Mouse (Mus musculus) brain, embryonic 14.5 days (tissue): ENCODE measurements around the gene Pidd1. TPM values are rescaled to one million over a fixed set of nuclear protein-coding genes. Genes with fewer than 3 reads are reported as not detected.

Experiments used
- DNase-seq: peaks from one replicate; pipeline ENCODE4 v3.0.0-alpha.2; 2011; ENCODE audit warnings: low read depth
- CTCF ChIP-seq: fragments of 200-500 bp; IDR thresholded peaks from 2 replicates; pipeline ENCODE4 v1.5.1; 2012; ENCODE audit warnings: inconsistent platforms, mild to moderate bottlenecking, moderate library complexity, borderline replicate concordance; ENCODE audit not compliant: insufficient read depth, insufficient read length; ENCODE audit errors: extremely low read depth
- POLR2A ChIP-seq: fragments of 200-500 bp; IDR thresholded peaks from 2 replicates; pipeline ENCODE4 v1.6.1; 2012; ENCODE audit warnings: mild to moderate bottlenecking, inconsistent platforms, borderline replicate concordance; ENCODE audit not compliant: poor library complexity, insufficient read depth, insufficient read length, severe bottlenecking; ENCODE audit errors: extremely low read depth
- polyA plus RNA-seq: library from polyadenylated mRNA; depleted of rRNA; stranded (reverse); fragments of >200 nt; gene quantifications from 2 replicates; pipeline ENCODE4 v1.2.3, GENCODE M21; 2012

Gene Pidd1
- polyA plus RNA-seq, 1 experiment: 16.0 TPM

DNA sequence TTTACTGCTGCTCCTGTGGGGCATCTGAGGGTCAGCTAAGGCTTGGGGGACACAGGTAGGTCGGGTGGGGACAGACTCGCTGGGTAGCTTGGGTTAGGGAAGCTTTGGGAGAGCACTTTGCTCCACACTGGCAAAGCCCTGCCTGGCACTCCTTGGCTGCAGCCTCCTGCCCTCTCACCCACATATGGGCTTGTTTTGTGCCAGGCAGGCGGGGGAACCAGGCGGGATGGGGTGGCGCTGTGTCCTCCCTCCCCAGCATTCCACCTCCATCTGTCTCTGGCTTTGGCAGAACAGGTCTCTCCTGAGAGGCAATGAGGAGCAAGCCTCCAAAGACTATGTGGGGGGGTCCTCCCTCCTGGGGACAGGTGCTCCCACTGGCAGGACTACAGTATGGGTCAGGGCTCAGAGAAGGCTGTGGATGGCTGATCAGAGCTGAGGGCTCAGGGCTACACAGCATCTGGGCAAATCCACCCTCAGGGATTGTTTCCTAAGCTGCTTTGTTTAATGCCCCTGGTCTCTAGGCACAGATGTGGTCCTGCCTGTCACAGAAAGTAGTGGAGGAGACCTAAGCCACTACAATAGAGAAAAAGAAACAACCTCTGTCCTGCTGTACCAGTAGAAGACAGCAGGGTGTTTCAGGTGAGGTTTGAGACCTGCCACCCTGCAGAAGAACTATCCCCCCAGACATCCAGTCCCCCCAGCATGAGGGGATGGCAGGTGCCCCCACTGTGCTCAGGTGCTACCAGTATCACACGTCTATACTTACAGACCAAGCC is 10.9 kb downstream of the Pidd1 start:
- peak; percentile 30 for DNase-seq
- TF ChIP-seq CTCF (no peak), POLR2A (no peak)

DNA sequence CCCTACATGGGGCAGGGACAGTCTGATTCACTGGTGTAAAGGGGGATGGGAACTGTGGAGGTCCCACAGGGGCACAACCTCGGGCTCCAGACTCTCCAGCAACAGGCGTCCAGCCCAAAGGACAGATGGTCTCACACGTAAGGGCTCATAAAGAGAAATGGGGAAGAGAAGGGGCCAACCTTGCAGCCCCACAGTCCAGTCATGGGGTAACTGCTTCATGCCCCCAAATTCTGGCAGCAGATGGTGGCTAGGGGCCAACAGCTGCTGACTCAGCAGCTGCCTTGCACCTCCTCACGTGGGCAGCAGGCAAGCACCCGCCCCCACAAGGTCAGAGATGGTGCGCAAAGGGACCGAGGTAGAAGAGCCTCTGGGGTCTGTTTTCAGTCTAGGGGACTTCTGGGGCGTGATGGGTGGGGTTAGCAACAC is 11.6 kb downstream of the Pidd1 start:
- TF ChIP-seq CTCF (no peak), POLR2A (no peak)
- no peak for DNase-seq

DNA sequence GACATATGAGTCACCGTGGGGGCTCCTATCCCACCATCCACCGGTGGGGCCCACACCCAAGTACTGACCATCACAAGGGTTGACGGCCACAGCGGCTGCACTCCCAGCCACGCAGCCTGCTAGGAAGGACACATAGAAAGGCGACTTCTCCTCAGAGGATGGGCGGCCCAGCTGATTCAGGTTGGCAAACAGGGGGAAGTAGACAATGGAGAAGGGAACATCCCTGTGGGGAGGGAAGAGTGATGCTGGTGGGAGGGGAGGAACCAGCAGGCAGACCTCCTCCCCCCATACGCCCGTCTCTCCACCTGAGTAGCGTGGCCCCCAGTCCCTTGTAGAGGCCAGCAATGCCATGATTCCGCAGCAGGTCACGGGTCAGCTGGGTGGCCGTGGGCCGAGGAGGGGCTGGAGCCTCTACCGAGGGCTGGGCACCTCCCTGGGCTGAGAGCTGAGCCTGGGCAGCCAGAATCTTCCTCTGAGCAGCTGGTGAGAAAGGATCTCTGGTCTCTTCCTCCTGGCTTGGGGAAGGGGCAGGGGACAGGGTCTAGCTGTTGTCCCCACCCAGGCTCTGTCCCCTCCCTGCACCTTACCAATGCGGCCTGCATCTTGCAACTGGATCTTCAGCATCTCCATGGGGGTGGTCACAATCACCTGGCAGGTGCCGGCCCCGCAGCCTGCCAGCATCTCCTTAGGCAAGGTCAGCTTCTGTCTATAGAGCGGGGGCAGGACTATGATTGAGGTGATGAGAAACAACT is 12.2 kb downstream of the Pidd1 start:
- DNase-seq: no peak
- TF ChIP-seq CTCF (no peak), POLR2A (no peak)

DNA sequence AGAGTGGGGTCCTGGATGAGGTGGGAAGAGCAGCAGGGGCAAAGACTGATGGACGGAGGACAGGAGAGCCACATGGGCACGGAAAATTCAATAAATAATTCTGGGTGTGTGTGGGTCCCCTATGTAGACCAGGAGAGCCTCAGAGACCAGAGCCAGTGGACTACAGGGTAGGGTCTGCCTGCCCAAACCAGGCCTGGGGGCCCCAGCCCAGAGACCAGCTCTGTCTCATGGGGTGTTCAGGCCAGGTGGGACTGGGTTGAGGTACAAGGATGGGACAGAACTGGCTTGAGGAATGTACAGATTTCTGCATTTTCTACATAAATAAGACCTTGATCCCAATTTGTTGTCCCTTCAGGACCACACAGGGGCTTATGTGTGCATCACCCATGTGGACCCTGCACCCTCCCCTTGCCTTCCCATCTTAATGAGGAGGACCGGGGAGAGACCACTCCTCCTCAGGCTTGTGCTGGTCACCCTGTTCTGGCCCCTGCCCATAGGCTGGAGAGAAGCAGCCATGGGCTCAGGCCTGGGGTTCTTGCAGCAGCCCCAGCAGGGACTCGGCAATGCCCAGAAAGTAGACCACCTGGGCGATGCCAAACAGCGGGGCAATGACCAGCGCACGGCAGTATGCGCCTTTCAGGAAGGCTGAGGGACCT is 13.1 kb downstream of the Pidd1 start:
- DNase-seq: no peak
- no peak for TF ChIP-seq CTCF
- TF ChIP-seq POLR2A: no peak

DNA sequence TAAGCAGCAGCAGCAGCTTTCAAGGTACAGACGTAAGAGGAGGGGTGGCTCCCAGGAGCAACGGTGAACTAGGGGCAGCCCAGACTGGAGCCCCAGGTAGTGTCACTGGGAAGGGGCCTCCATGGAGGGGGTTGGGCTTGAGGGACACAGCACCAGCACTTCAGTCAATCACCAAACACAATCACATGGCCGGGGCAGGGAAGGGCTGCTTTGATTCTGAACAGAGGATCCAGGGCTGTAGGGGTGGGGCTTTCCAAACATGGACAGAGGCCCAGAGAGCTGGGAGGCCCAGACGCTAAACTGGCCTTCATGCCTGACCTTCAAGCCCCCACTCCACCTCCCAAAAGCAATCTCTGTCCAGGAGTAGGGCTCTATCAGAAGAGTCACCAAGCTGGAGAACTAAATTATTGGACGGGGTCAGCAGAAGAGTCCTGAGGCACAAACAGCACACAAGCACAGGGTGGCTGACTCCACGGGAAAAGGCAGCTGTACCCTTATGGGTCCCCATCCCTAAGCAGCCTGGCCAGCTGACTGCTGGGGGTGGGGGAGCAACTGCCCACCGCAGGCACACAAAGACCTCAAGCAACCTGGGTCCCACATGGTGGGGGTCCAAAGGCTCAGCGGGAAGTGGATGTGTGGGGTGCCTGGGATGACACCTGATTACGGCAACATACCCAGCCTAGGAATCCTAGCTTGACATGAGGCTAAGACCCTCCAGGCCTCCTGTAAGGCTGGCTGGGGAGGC is 13.8 kb downstream of the Pidd1 start:
- no peak for TF ChIP-seq POLR2A
- DNase-seq: no peak

DNA sequence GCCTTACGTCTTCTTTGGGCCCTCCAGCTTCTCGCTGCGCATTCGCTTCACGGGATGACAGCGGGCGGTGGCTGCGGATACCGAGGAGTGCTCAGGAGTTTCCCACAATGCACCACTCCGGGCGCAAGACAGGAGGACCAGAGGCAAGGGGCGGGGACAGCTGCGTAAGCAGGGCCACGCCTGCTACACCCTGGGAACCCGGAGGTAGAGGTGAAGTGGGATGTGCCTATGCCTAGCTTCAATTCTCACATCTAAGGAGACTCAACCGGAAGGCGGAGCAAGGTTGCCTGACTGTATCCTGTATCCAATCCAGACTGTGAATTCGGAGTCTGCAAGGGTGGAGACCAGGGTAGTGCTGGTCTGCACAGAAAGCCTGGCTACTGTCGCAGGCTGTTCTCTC is 14.5 kb downstream of the Pidd1 start, which contains the start of gene Cend1:
TSS of gene Cend1 (minus strand) at position 182 of the 400 bp plus-strand sequence.
- DNase-seq: peak; percentile 94
- TF ChIP-seq POLR2A (no peak), CTCF (no peak)

- DNase-seq: no peak
- TF ChIP-seq CTCF: no peak
- TF ChIP-seq POLR2A: no peak
Observed at GRCm38 (mm10) chr7:141428701-141429100, 15.1 kb downstream of the Pidd1 start.

DNA sequence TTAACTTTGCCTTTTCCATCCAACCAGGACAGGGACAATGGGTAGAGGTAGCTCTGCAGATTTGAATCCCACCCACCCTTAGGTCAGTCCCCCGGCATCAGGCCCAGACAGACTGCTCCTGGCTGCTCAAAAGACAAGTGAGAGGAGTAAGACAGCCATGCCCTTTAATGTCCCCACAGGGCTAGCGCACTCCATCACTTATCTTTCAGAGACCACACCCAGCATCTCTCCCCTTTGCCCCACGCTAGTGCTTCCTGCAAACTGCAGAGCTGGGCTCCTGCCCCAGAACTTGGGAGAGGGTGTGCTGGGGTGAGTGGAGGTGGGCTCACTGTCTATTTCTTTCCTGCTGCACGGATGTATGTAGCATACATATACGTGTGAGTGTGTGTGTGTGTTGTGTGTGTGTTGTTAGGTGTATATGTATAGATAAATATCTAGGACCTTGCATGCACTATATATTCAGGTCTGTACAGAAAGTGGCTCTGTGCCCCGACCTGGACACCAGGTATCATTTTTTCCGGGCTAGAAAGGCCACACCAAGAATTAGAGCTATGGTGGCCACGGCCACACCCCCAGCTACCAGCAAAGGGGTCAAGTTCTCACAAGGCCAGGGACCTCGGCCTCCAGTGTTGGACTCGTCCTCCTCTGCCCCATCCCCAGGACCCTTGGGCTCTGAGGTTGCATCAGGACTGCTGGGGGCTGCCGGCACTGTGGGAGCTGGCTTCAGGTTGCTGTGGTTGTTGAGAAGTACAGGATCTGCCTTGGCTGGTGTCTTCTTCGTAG is 16.7 kb downstream of the Pidd1 start:
- no peak for TF ChIP-seq POLR2A
- no peak for TF ChIP-seq CTCF
- no peak for DNase-seq

- DNase-seq: no peak
- TF ChIP-seq CTCF (no peak), POLR2A (no peak)
Observed at GRCm38 (mm10) chr7:141423811-141424210, 20.0 kb downstream of the Pidd1 start.

DNA sequence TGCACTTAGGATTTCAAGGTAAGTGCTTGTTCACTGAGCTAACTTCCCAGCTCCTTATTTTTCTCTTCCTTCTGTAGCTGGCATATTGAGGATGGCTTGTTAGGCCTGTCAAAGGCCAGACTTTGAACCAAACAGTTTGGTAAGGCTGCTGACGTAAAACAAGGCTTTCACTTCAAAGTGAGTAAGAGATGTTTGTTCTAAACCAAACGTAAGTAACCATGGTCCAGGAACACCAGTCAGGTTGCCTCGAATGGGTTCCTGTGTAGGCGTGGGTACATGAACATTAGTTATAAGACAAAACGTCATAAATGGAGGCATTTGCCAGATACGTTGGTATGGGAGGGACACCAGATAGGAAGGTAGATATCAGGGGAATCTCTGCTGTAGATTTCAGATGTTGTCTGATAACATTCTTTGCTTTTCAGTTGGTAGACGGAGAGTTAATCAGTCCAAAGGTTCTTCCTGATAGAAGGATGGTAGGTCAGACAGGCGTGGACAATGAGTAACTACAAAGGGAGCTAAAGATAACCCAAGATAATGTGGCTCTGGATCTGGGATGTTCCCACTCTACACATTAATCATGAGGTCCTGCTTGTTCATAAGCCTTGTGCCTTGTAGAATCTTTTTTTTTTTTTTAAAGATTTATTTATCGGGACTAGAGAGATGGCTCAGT is 23.7 kb downstream of the Pidd1 start:
- no peak for DNase-seq
- TF ChIP-seq POLR2A: no peak
- TF ChIP-seq CTCF: no peak

DNA sequence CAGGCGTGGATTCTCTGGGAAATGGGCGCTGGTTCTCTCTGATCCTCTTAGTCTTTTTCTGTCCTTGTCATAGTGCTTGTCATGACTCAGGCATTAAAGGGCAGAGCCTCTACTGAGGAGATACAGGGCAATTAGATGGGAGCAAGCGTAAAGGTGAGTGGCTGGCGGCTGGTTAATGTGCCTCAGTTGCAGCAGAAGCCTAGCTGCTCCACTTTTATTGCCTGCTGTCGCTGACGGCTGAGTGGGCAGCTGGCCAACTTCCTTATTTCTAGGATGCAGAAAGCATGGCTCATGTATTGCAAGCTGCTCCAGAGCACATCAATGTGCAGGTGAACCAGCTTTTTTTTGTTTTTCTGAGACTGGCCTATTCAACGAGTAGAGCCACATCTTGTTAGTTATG is 24.9 kb downstream of the Pidd1 start:
- TF ChIP-seq POLR2A (no peak), CTCF (no peak)
- DNase-seq: peak; percentile 69

- TF ChIP-seq CTCF (no peak), POLR2A (no peak)
- no peak for DNase-seq
Observed at GRCm38 (mm10) chr7:141417731-141418681, 25.8 kb downstream of the Pidd1 start.
